Mouse (Mus musculus) megakaryocyte, embryonic 14.5 days (primary cell): ENCODE results near the gene Ncr1.

Experiments used
- FLI1 ChIP-seq: IDR thresholded peaks from 2 replicates; pipeline ENCODE4 v1.6.1; 2012; ENCODE audit warnings: low read length, inconsistent platforms, mixed read lengths
- GATA1 ChIP-seq: IDR thresholded peaks from 3 replicates; pipeline ENCODE4 v1.6.1; 2012; ENCODE audit warnings: mixed read lengths, low read length, inconsistent platforms, borderline replicate concordance

DNA sequence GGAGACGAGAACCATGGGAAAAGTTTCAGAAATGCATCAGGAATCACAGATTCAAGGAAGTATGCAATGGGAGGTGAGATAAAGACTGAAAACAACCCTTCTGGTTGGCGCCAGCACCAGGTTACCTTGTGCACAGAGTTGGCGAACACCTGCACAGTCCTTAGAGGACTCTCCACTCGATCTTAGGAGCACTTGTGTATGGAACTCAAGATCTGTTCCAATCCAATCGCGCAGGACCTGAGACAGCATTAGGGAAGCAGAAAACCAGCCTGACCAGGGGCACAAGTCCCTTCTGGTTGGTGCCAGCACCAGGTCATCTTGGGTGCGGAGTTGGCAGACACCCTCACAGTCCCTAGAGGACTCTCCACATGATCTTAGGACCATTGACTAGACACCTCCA lies 36.0 kb downstream of the Ncr1 start:
- no peak for TF ChIP-seq GATA1
- no peak for TF ChIP-seq FLI1
